Mouse (Mus musculus) liver, adult 2 months (tissue): ENCODE measurements at regions not wholly inside any gene's neighbourhood (a gene's known extent, or its start where the extent isn't known, plus 50 kb on each side); places are given as distances from the start of the nearest gene placed in this dataset.

Source experiments
- CTCF ChIP-seq: fragments of 200-500 bp; IDR thresholded peaks from 2 replicates; pipeline ENCODE4 v1.5.1; 2011; ENCODE audit warnings: low read depth, low read length, control low read depth
- POLR2A ChIP-seq: fragments of 200-500 bp; IDR thresholded peaks from 2 replicates; pipeline ENCODE4 v1.6.1; 2011; ENCODE audit warnings: low read length, control low read depth; ENCODE audit not compliant: insufficient read depth; ENCODE audit errors: extremely low read depth

DNA sequence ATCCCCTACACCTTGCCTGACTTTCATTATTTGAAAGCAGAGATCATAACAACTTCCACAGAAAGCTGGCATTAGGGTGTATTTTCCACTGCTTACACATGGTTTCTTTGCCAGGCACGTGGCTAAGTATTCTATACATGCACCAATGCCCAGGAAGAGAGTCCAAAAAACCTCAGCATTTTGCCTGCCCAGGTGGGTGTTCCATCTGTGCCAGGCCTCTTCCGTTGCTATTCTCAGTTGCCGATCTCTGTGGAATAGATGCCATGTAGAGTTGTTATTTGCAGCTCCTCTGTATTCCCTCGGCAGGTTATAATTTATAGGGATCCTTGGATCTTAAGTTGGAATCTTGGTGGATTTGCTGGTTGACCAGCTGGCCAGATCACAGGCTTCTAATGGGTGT lies 161.3 kb downstream of the Gm5426 start:
- TF ChIP-seq POLR2A (no peak), CTCF (no peak)
